Mouse (Mus musculus) megakaryocyte progenitor cell, adult 5-6 weeks (primary cell): ENCODE data around the gene Jchain. TPM values are rescaled to one million over a fixed set of nuclear protein-coding genes. Genes with fewer than 3 reads are reported as not detected.
A peak's percentile ranks its signal among the peaks of the same experiment; 100 is the strongest.
"Not testable (repeated sequence)": the region's sequence is repeated elsewhere in the genome, so short reads cannot be mapped to it uniquely, and the experiment has no call there.

Experiments
- ATAC-seq: replicated peaks from 2 replicates; pipeline ENCODE4 v1.8.0; 2016; ENCODE audit warnings: mild to moderate bottlenecking, moderate TSS enrichment, inconsistent platforms; ENCODE audit not compliant: poor library complexity
- total RNA-seq, 2 experiments: library from RNA; stranded (forward) in 1 of 2; stranded (reverse) in 1 of 2; fragments of 157-497, 149-512 nt in 1 of 2; fragments of 200-1000 nt in 1 of 2; gene quantifications; 2 replicates each; pipeline versions ENCODE4 v1.2.3 to v1.2.4; 2015 to 2017

The Jchain gene
- total RNA-seq (2015) = 1.5 and 2.3 TPM in 2 replicates
- 0.84 and 3.3 TPM in 2 replicates for total RNA-seq (2017)

GRCm38 (mm10) chr5:88527657-88528056 is at the start of gene Jchain:
Gene Jchain, minus strand, starts transcription at chr5:88527891.
- no peak for ATAC-seq

DNA sequence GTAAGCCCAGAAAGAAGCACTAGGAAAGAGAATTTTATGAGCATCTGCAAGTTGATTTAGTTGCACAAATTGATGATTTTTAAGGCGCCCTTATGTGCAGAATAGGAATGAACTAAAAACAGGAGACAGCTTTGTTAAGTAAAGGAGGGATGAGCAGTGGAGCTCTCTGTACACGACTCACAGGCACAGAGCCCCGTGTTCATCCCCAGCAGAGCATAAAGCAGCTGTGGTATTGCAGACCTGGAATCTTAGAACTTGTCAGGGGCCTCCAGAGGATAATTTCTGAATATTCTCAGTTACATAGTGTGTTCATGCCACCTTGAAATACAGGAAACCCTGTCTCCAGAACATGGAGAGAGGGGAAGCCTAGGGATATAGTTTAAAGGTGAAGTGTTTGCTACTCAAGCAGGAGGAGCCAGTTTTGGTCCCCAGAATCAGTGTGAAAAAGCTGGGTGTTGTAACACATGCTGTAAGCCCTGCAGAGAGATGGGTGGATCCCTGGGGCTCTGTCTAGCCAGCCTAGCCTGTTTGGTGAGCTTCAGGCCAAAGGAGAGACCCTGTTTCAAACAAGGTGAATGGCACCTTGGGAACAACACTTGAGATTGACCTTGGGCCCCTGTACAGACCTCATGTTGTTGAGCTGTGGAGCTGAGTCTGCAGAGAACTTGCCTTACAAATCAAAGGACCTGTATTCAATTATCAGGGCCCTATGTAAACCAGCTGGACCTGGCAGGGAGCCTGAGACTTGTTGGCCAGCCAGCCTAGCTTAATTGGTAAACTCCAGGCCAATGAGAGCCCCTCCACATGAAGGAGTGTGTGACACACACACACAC is 48.0 kb upstream of the Jchain start:
- ATAC-seq = no peak

DNA sequence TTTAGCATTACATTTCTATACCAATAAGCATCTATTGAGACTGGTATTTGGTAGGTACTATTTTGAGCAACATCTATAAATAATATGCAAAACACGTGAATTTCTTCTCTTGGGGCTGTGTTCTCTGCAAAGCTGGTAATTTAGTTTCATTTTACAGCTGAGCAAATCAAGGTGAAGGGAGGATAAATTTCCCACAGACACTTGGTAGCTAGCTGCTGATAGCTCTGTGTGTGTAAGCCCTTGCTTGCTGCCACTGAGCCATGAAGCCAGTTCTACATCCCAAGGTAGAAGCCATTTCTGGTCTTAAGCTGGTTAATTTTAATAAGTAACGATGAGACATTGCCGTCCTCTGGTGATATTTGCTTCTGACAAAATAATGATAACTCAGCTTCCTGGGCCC is 47.1 kb upstream of the Jchain start:
- no peak for ATAC-seq

GRCm38 (mm10) chr5:88569541-88569940 is 41.9 kb upstream of the Jchain start:
- no peak for ATAC-seq

- ATAC-seq = peak; percentile 64
Observed at GRCm38 (mm10) chr5:88566034-88566841, 38.5 kb upstream of the Jchain start.

DNA sequence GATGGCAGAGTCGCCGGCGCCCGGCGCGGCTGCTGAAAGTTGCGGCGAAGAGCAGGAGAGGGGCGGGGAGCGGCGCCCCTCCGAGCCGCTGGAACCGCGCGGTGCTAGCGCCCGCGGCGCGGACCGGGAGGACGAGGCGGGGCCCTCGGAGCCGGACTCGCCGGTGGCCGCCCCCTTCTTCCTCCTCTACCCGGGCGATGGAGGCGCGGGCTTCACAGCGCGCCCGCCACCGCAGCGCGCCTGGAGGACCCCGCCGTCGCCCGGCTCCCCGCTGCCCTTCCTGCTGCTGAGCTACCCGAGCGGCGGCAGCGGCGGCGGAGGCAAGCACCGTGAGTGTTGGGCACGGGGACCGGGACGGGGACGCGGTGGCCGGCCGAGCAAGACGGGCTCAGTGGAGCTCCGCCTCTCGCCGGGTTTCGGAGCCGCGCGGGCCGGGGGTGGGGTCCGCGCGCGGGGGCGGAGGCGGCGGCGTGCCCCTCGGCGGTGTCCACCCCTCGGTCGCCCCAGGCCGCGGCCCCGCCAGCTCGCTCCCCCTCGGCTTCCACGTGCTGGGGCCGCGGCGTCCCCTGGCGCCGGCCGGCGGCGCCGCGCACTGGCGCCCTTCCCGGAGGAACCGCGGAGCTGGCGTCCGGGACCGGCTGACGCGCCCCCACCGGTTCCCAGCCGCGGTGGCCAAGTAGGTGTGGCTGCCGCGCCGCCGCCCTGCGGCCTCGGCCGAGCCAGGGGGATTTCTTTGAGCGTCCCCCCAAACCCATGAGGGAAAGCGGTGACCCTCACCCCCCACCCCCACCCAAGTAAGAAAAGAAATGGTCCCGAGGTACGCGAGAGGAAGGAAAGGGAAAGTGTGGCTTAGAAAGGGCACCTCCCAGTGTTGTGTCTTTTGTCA is 37.7 kb upstream of the Jchain start:
- ATAC-seq = peak; percentile 38

DNA sequence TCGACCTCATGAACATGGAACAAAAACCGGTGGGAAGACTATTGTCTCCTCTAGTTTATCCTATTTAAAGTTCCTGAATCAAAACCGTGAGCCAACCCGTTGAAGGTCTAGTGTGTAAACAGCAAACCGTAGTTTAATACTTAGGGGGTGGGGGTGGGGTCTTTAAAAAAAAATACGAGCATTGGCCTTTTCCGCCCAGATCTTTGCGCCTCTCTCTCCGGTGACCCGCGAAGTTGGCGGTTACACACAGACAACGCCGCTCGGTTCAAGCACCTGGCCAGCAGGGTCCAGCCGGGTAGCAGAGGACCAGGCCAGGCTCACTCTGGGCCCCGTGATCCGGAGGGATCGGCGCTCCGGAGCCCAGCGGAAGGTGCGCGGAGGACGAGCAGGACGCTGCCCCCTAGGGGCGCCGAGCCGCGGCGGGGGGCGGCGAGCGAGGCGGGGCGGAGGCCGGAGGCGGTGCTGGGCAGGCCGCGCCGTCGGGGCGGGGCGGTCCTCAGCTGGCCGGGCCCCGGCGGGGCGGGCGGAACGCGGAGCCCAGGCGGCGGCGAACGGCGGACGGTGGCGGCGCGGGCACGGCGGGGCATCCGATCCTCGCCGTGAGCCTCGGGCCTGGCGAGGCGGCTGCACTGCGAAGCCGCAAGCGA is 36.9 kb upstream of the Jchain start, which contains the start of gene Rufy3:
Rufy3 (plus strand) TSS at position 540 of the 647 bp plus-strand sequence.
- ATAC-seq = peak; percentile 71

DNA sequence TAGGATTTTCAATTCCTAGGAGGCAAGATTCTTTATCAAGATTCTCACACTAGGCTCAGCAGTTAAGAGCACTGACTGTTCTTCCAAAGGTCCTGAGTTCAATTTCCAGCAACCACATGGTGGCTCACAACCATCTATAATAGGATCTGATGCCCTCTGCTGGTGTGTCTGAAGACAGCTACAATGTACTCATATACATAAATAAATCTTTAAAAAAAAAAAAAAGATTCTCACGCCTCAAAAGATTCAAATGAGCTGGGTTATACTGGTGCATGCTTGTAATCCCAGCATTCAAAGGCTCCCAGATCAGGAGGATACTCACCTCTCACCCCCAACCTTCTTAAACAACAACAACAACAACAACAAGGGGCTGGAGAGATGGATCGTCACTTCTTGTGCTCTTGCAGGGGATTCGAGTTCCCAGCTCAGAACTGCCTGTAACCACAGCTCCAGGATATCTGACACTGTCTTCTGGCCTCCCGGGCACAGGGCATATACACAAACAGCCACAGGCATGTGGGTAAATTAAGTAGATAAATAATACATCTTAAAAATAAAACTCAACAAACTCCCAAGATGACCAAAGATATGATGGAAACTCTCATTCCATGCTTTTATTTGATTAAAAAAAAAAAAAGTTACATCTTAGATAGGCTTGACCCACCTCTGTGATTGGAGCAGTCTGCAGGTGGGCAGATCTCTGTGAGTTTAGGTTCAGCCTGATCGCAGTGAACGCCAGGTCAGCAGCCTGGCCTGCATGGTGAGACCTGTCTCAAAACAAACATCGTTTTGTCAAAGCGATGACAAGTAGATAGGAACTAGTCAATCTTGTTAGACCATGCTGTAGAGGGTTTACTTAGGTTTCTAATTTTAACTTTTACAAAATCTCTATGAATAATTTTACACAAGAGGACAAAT is 35.4 kb upstream of the Jchain start:
- ATAC-seq = no peak

- ATAC-seq = no peak
Observed at GRCm38 (mm10) chr5:88561080-88561814, 33.6 kb upstream of the Jchain start.

DNA sequence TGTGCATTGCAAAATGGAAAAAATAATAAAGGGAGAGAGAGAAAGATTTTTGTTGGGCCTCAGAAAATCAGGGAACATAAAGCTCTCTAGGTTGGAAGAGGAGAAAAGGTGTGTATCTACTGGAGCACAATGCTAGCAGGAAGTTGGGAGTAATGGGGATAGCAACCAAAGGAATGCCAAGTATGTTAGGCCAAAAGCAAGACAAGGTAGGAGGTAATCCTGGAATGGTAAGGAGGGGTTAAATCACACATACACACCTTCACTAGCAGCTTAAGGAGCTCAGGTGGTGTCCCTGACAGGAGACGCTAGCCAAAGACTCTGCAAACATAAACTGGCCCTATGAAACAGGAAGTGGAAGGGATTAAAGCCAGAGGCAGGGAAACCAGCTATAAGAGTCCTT is 31.3 kb upstream of the Jchain start:
- no peak for ATAC-seq

- peak; percentile 94 for ATAC-seq
Observed at GRCm38 (mm10) chr5:88554086-88554886, 26.6 kb upstream of the Jchain start, which contains the start of gene Utp3. Gene Utp3, plus strand, starts transcription at chr5:88554462.

- ATAC-seq = peak; percentile 55
Observed at GRCm38 (mm10) chr5:88553271-88554085, 25.8 kb upstream of the Jchain start.

DNA sequence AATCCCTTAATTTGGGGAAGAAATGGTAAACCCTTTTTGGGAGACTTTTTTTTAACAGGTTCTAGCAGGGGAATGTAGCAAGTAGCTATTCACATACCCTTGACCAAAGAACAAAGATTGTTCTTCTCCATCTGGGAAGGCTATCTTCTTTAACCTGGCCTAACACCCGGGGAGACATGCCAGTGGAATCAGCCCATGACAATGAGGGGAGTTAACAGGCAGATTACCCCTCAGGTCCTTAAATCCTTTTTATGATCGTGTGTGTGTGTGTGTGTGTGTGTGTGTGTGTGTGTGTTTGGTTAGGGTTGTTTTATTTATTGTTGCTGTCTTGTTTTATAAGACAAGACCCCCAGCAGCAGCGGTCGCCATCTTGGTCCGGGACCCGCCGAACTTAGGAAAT is 17.8 kb upstream of the Jchain start:
- ATAC-seq = no peak

GRCm38 (mm10) chr5:88544411-88544810 is 16.7 kb upstream of the Jchain start:
- not testable (repeated sequence) for ATAC-seq

DNA sequence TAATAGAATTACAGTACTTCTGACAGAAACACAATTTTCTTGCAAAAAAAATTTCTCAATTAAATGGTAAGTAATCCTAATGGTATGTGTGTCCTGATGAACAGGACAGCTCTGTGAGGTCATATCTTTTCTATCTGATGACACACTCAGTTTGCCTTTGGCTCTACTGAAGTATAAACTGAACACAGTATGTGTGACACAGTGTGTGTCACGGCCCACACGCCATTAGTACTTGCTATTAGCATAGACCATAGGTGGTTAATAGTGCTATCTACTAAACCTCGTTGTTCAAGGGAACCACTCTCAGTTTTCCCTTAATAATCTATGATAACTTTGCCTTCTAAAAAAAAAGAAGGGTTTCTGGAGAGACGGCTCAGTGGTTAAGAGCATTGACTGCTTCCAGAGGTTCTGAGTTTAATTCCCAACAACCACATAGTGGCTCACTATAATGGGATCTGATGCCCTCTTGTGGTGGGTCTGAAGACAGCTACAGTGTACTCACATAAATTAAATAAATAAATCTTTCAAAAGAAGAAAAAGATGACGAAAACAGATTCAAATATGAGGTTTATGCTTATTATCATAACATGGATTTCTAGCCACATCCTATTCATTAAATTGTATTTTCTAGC is 15.1 kb upstream of the Jchain start:
- peak; percentile 66 for ATAC-seq

- ATAC-seq = no peak
Observed at GRCm38 (mm10) chr5:88540845-88541244, 13.2 kb upstream of the Jchain start.
